Mouse (Mus musculus): ENCODE measurements around the gene 4930564D02Rik. TPM values are rescaled to one million over a fixed set of nuclear protein-coding genes. Genes with fewer than 3 reads are reported as not detected.

4930564D02Rik gene
- polyA plus RNA-seq, 1 experiment = not detected

DNA sequence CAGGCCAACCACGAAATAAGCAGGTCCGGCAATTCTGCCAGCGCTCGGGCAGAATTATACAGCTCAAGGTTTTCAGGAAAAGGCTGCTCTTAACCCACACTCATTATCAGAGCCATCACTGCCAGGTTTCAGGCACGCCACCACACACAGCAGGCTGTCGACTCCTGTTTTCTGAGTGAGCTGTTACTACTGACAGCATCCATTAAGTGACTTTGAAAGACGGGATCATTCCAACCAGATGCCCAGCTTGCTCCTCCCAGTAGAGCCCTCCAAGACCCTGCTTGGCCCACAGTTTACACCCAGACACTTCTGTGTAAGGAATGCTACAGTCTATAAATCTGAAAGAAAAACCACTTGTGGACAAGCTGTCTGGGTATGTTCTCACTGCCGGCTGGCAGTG, 26.6 kb upstream of the 4930564D02Rik start:
- Histone ChIP-seq H3K79me2 (ENCODE audit: control insufficient read depth, insufficient read depth) (peaks cover 70% of the 10 kb centered on the region), H3K4me3 (no peak overlapping the region), H3K36me3 (ENCODE audit: control insufficient read depth, insufficient read depth) (peaks cover 8% of the 10 kb centered on the region), H3K27me3 (ENCODE audit: control insufficient read depth, insufficient read depth, insufficient read length) (no peaks in the 10 kb centered on the region), H3K4me2 (ENCODE audit: low read depth) (no peak overlapping the region), H3ac (ENCODE audit: control insufficient read depth, insufficient read length) (no peak overlapping the region)
- TF ChIP-seq TCF3 (IDR thresholded peaks at IDR 0.05; ENCODE audit: insufficient read length, low read depth) (no peak), POLR2A (IDR thresholded peaks at IDR 0.05; ENCODE audit: insufficient read length, low read depth) (no peak), USF1 (IDR thresholded peaks at IDR 0.05; ENCODE audit: low read depth) (no peak), MYOG (IDR thresholded peaks at IDR 0.05; ENCODE audit: control insufficient read depth in 1 of 3, insufficient read depth in 1 of 3, insufficient read length in 2 of 3, low read depth in 2 of 3) (no peak), TCF12 (IDR thresholded peaks at IDR 0.05; ENCODE audit: insufficient read depth, poor library complexity, severe bottlenecking) (no peak), MAX (IDR thresholded peaks at IDR 0.05; ENCODE audit: low read depth) (no peak), E2F4 (IDR thresholded peaks at IDR 0.05; ENCODE audit: insufficient read depth) (no peak), SRF (IDR thresholded peaks at IDR 0.05; ENCODE audit: control insufficient read depth, insufficient read length, low read depth) (no peak), REST (IDR thresholded peaks at IDR 0.05; ENCODE audit: insufficient read depth, insufficient read length) (no peak)

DNA sequence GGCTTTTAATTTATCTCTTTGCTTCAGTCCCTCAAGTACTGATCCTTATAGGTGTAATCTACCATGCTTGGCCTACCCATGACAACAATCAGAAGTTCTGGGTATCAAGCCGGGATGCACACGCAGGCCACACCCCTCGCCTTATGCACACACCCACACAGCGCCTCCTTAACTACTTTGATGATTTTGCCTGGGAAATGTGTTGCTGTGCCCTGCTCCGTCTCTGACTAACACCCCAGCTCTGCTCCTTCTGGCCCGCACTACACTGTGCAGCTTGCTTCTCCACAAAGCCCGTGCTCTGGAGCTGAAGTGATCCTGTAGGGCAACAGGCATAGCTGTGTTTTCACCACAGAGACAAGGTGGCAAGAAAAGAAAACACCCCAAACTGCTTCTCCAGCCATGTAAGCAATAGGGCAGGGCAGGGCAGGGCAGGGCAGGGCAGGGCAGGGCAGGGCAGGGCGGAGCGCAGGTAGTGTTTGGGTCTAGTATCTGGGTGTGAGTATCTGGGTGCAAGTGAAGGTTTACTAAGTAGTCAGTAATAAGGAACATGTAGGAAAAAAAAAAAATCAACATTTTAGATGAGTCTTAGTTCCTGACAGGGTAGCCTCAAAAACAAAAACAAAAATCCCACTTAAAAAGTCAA, 25.5 kb upstream of the 4930564D02Rik start:
- Histone ChIP-seq H3K36me3 (ENCODE audit: control insufficient read depth, insufficient read depth) (peaks cover 7% of the 10 kb centered on the region), H3K4me3 (no peak overlapping the region), H3K4me2 (ENCODE audit: low read depth) (no peak overlapping the region), H3K79me2 (ENCODE audit: control insufficient read depth, insufficient read depth) (peaks cover 81% of the 10 kb centered on the region), H3K27me3 (ENCODE audit: control insufficient read depth, insufficient read depth, insufficient read length) (no peaks in the 10 kb centered on the region), H3ac (ENCODE audit: control insufficient read depth, insufficient read length) (no peak overlapping the region)
- TF ChIP-seq POLR2AphosphoS2 (IDR thresholded peaks at IDR 0.05; ENCODE audit: insufficient read length, low read depth) = no peak
- no peak for TF ChIP-seq SRF (IDR thresholded peaks at IDR 0.05; ENCODE audit: control insufficient read depth, insufficient read length, low read depth)
- TF ChIP-seq REST (IDR thresholded peaks at IDR 0.05; ENCODE audit: insufficient read depth, insufficient read length) = no peak
- no peak for TF ChIP-seq POLR2A (IDR thresholded peaks at IDR 0.05; ENCODE audit: insufficient read length, low read depth)
- no peak for TF ChIP-seq MYOG (IDR thresholded peaks at IDR 0.05; ENCODE audit: control insufficient read depth in 1 of 3, insufficient read depth in 1 of 3, insufficient read length in 2 of 3, low read depth in 2 of 3)

DNA sequence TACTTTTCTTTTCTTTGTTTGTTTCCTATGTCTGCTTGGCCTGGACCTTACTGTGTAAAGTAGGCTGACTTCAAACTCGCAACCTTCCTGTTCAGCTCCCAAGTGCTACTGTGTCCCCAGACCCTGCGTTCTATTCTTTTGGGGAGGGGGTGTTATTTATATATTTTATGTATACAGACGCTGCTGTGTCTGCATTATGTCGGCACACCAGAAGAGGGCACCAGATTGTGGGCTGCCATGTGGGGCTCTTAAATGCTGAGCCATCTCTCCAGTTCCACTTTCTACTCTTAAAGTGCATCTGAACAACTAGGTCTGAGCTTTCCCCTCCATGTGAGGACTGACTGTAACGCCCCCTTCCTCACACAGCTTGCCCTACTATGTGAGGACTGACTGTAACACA, 22.9 kb upstream of the 4930564D02Rik start:
- H3K36me3 ChIP-seq (ENCODE audit: control insufficient read depth, insufficient read depth) = peaks cover under 1% of the 10 kb centered on the region

DNA sequence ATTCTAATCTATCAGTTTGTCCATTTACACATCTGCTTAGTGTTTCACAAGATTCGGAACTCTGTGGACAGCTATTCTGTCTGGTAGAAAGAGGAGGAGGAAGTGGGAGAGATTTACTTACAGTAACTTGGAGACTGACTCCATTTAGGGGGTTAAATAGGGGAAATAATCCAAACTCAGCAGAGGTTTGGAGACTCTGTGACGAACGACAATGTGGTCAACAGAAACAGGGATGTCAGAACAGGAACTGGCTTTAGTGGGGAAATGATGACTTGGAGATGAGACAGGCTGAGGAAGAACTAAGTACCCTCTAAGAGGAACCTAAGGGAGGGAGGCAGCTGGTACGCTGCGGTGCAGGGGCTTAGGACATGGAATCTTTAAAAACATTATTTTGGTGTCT, 19.8 kb upstream of the 4930564D02Rik start:
- TF ChIP-seq MYOD1 (IDR thresholded peaks at IDR 0.05; ENCODE audit: control insufficient read depth in 1 of 3, insufficient read length in 2 of 3, low read depth in 2 of 3) (no peak), TCF12 (IDR thresholded peaks at IDR 0.05; ENCODE audit: insufficient read depth, poor library complexity, severe bottlenecking) (no peak), MYOG (IDR thresholded peaks at IDR 0.05; ENCODE audit: control insufficient read depth in 1 of 3, insufficient read depth in 1 of 3, insufficient read length in 2 of 3, low read depth in 2 of 3) (no peak), POLR2A (IDR thresholded peaks at IDR 0.05; ENCODE audit: insufficient read length, low read depth) (no peak), MAX (IDR thresholded peaks at IDR 0.05; ENCODE audit: low read depth) (no peak), REST (IDR thresholded peaks at IDR 0.05; ENCODE audit: insufficient read depth, insufficient read length) (no peak), E2F4 (IDR thresholded peaks at IDR 0.05; ENCODE audit: insufficient read depth) (no peak), SRF (IDR thresholded peaks at IDR 0.05; ENCODE audit: control insufficient read depth, insufficient read length, low read depth) (no peak), POLR2AphosphoS2 (IDR thresholded peaks at IDR 0.05; ENCODE audit: insufficient read length, low read depth) (no peak)
- H3K27me3 ChIP-seq (ENCODE audit: control insufficient read depth, insufficient read depth, insufficient read length) = no peaks in the 10 kb centered on the region
- H3K4me3 ChIP-seq = no peak overlapping the region
- H3K36me3 ChIP-seq (ENCODE audit: control insufficient read depth, insufficient read depth) = no peaks in the 10 kb centered on the region
- H3K4me2 ChIP-seq (ENCODE audit: low read depth) = no peak overlapping the region
- H3ac ChIP-seq (ENCODE audit: control insufficient read depth, insufficient read length) = no peak overlapping the region
- peaks cover 100% of the 10 kb centered on the region for H3K79me2 ChIP-seq (ENCODE audit: control insufficient read depth, insufficient read depth)

More for the DNA sequence above, 22.9 kb upstream of the 4930564D02Rik start:
- H3ac ChIP-seq (ENCODE audit: control insufficient read depth, insufficient read length) = no peak overlapping the region
- TF ChIP-seq TCF3 (IDR thresholded peaks at IDR 0.05; ENCODE audit: insufficient read length, low read depth) = no peak
- no peak for TF ChIP-seq POLR2A (IDR thresholded peaks at IDR 0.05; ENCODE audit: insufficient read length, low read depth)
- TF ChIP-seq USF1 (IDR thresholded peaks at IDR 0.05; ENCODE audit: low read depth) = no peak
- TF ChIP-seq E2F4 (IDR thresholded peaks at IDR 0.05; ENCODE audit: insufficient read depth) = no peak
- TF ChIP-seq POLR2AphosphoS2 (IDR thresholded peaks at IDR 0.05; ENCODE audit: insufficient read length, low read depth) = no peak
- no peak for TF ChIP-seq MAX (IDR thresholded peaks at IDR 0.05; ENCODE audit: low read depth)
- no peak for TF ChIP-seq TCF12 (IDR thresholded peaks at IDR 0.05; ENCODE audit: insufficient read depth, poor library complexity, severe bottlenecking)
- no peak overlapping the region for H3K4me2 ChIP-seq (ENCODE audit: low read depth)
- H3K4me3 ChIP-seq = no peak overlapping the region
- H3K79me2 ChIP-seq (ENCODE audit: control insufficient read depth, insufficient read depth) = peaks cover 100% of the 10 kb centered on the region
- H3K27me3 ChIP-seq (ENCODE audit: control insufficient read depth, insufficient read depth, insufficient read length) = no peaks in the 10 kb centered on the region

DNA sequence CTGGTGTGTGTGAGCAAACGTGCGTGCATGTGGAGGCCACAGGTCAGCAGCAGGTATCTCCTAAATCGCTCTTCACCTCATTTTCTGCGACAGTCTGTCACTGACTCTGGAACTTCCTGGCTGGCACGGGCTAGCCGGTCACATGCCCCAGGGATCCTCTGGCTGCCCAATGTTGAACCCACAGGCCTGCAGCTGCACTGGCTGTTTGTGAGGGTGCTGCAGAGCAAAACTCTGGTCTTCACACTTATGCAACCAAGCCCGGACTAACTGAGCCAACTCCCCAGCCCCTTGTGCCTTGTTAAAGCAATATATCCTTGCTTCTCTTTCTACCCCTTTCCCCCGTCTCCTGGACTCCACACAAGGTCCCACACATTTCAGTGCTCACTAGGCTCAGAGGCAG, 19.0 kb upstream of the 4930564D02Rik start:
- H3K4me3 ChIP-seq = no peak overlapping the region
- H3K27me3 ChIP-seq (ENCODE audit: control insufficient read depth, insufficient read depth, insufficient read length) = no peaks in the 10 kb centered on the region
- TF ChIP-seq TCF3 (IDR thresholded peaks at IDR 0.05; ENCODE audit: insufficient read length, low read depth) (no peak), MAX (IDR thresholded peaks at IDR 0.05; ENCODE audit: low read depth) (no peak), POLR2A (IDR thresholded peaks at IDR 0.05; ENCODE audit: insufficient read length, low read depth) (no peak), POLR2AphosphoS2 (IDR thresholded peaks at IDR 0.05; ENCODE audit: insufficient read length, low read depth) (no peak), REST (IDR thresholded peaks at IDR 0.05; ENCODE audit: insufficient read depth, insufficient read length) (no peak)
- H3K79me2 ChIP-seq (ENCODE audit: control insufficient read depth, insufficient read depth) = peaks cover 100% of the 10 kb centered on the region
- no peaks in the 10 kb centered on the region for H3K36me3 ChIP-seq (ENCODE audit: control insufficient read depth, insufficient read depth)
- no peak overlapping the region for H3K4me2 ChIP-seq (ENCODE audit: low read depth)
- H3ac ChIP-seq (ENCODE audit: control insufficient read depth, insufficient read length) = no peak overlapping the region

All from myocyte (in vitro differentiated cells).